Mouse (Mus musculus): ENCODE data around the gene Olfr1378. TPM values are rescaled to one million over a fixed set of nuclear protein-coding genes. Genes with fewer than 3 reads are reported as not detected.

Olfr1378 gene
- polyA plus RNA-seq, 1 experiment from 2014 or later, result not detected

DNA sequence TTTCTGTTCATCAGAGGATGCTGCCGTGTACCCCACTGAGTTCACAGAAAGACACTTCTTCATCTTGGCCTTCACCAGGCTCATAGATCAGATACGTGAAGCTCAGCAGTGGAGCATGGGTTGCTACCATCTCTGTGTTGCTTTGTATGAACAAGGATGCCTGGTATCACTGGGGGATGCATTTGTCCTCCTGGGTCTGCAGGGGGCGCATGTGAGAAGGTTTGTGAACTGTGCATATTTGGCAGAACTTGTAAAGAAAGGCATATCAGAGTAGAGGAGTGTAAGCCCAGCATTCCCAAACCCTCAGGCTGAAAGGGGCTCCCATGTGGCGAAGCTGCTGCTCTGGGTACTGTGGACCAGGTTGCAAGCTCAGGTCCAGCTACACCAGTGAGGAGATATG lies 10.9 kb downstream of the Olfr1378 start:
- H3K27me3 ChIP-seq, result no peaks in the 10 kb centered on the region
- no peak for ATAC-seq (ENCODE audit: low FRiP score, low read depth)
- H3K4me2 ChIP-seq, result no peak overlapping the region
- 81% methylated on average over 4 of the region's 4 CpGs for whole genome bisulfite sequencing
- H3K4me1 ChIP-seq (replicated peaks), result no peaks in the 10 kb centered on the region
- H3K4me3 ChIP-seq, result no peak overlapping the region
- no peaks in the 10 kb centered on the region for H3K9me3 ChIP-seq
- no peak overlapping the region for H3K27ac ChIP-seq (replicated peaks)
- H3K9ac ChIP-seq, result no peak overlapping the region
- H3K36me3 ChIP-seq, result no peaks in the 10 kb centered on the region

DNA sequence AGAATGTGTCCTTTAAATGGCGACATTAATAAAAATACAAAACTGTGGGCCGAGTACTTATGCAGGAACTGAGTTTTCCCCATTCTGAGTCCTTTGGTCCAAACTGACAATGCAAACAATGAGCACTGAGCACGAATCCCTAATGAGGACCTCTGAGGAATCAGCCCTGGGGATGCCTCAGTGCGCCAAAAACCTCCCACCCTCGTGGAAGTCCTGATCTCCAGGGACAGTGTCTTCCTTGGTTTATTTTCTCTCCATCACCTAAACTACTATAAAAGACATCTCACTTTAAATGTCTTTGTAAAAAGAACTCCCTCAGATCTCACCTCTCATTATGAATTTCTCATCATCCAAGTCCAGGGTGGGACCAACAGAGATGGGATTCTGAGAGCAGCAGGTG lies 15.3 kb downstream of the Olfr1378 start, which contains the start of gene Olfr1377:
TSS of gene Olfr1377 (plus strand) at position 301 of the 400 bp plus-strand sequence.
- ATAC-seq (ENCODE audit: low FRiP score, low read depth), result no peak
- 61% methylated on average over 5 of the region's 5 CpGs for WGBS

DNA sequence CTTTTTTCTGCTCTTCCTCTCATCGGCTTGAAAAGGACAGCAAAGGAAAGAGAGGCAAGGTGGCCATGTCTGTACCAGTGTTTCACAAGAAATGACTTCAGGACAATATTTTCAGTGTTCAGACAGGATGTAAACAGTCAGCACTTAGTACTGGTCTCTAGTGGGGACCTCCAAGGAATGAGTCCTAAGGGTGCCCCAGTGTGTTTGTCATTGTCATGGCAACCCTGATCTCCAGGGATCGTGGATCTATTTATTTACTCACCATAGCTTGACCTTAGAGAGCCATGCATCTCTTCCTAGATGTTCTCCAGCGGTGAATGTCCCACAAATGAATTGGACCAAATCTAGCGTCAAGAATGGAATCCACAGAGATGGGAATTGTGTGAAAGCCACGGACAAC lies 37.0 kb downstream of the Olfr1378 start, which contains the start of gene Olfr51:
TSS of gene Olfr51 (plus strand) at position 301 of the 400 bp plus-strand sequence.
- H3K27me3 ChIP-seq, result no peaks in the 10 kb centered on the region
- no peak within 1 kb of the TSS for H3K4me2 ChIP-seq
- H3K36me3 ChIP-seq, result no peaks in the 10 kb centered on the region
- H3K9ac ChIP-seq, result no peak within 1 kb of the TSS
- ATAC-seq (ENCODE audit: low FRiP score, low read depth), result no peak
- H3K9me3 ChIP-seq, result no peaks in the 10 kb centered on the region
- H3K4me1 ChIP-seq (replicated peaks), result no peaks in the 10 kb centered on the region
- no peak within 1 kb of the TSS for H3K4me3 ChIP-seq
- no peak within 1 kb of the TSS for H3K27ac ChIP-seq (replicated peaks)
- 82% methylated on average over 5 of the region's 5 CpGs for WGBS

More for the DNA sequence above, 15.3 kb downstream of the Olfr1378 start, which contains the start of gene Olfr1377:
- Histone ChIP-seq H3K27me3 (no peaks in the 10 kb centered on the region), H3K4me2 (no peak within 1 kb of the TSS), H3K9me3 (no peaks in the 10 kb centered on the region), H3K4me3 (no peak within 1 kb of the TSS), H3K4me1 (replicated peaks) (no peaks in the 10 kb centered on the region), H3K36me3 (no peaks in the 10 kb centered on the region), H3K9ac (no peak within 1 kb of the TSS), H3K27ac (replicated peaks) (no peak within 1 kb of the TSS)

DNA sequence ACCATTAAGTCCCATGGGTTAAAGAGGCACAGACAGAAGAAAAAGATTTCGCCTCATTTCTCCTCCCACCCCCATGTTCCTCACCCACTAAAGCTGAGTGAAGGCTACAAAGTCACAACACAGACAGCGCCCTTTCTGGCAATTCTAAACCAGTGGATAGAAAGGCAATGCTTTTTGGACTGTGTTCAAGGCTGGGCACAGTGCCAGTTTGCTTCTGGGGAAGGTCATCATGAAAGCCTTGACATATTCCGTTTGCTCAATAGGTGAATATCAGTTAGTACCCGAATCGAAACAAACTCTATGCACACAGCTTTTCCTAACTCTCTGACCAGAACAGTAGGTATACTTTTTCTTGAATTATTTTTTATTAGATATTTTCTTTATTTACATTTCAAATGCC lies 45.5 kb downstream of the Olfr1378 start:
- ATAC-seq (ENCODE audit: low FRiP score, low read depth), result no peak
- 56% methylated on average over 5 of the region's 5 CpGs for WGBS
- no peak overlapping the region for H3K4me3 ChIP-seq

DNA sequence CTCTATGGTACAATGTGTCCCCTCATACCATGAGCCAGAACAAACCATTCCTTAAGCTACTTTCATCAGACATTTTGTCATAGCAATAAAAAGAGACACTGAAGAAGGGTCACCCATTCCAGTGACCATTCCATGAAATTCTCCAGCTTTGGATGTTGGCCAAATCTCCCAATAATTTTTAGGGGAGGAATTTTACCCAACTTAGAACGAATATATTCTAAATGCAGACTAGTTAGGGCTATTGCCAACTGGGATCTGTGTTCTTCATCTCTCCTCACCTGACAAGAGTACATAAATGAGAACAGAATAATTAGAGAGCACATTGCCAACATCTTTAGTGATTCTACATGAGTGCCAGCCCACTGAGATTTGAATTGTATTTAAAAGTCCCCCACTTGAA lies 47.6 kb downstream of the Olfr1378 start, which contains the start of gene Olfr54:
TSS of gene Olfr54 (plus strand) at position 301 of the 400 bp plus-strand sequence.
- no peaks in the 10 kb centered on the region for H3K27me3 ChIP-seq
- H3K9ac ChIP-seq, result no peak within 1 kb of the TSS
- H3K4me3 ChIP-seq, result no peak within 1 kb of the TSS
- no peaks in the 10 kb centered on the region for H3K36me3 ChIP-seq
- no peak within 1 kb of the TSS for H3K4me2 ChIP-seq
- 62% methylated on average over 1 of the region's 1 CpGs for WGBS
- ATAC-seq (ENCODE audit: low FRiP score, low read depth), result no peak
- H3K4me1 ChIP-seq (replicated peaks), result no peaks in the 10 kb centered on the region
- no peak within 1 kb of the TSS for H3K27ac ChIP-seq (replicated peaks)
- H3K9me3 ChIP-seq, result no peaks in the 10 kb centered on the region

More for the DNA sequence above, 45.5 kb downstream of the Olfr1378 start:
- Histone ChIP-seq H3K27me3 (no peaks in the 10 kb centered on the region), H3K9ac (no peak overlapping the region), H3K27ac (replicated peaks) (no peak overlapping the region), H3K9me3 (no peaks in the 10 kb centered on the region), H3K4me2 (no peak overlapping the region), H3K4me1 (replicated peaks) (no peaks in the 10 kb centered on the region), H3K36me3 (no peaks in the 10 kb centered on the region)

DNA sequence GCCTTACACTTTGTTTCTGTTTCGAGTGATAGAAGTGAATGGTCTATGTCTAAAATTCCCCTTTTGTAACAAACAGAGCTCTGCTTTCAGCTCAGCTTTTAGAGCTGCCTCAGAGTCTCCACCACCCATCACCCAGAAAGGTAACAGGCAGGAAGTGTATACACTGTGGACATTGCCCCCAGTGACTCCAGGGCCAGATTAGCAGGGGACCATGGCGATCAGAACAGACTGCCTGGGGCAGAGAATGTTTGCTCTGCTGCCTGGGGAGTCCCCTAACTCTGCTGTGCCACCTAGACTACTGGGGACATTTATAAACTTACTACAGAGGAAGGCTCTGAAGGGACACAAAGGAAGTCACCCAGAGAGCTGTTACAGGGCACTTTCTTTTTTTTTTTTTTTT lies 50.0 kb downstream of the Olfr1378 start:
- no peak for ATAC-seq (ENCODE audit: low FRiP score, low read depth)
- Histone ChIP-seq H3K27me3 (no peaks in the 10 kb centered on the region), H3K36me3 (no peaks in the 10 kb centered on the region), H3K9me3 (no peaks in the 10 kb centered on the region), H3K4me1 (replicated peaks) (no peaks in the 10 kb centered on the region), H3K27ac (replicated peaks) (no peak overlapping the region), H3K4me3 (no peak overlapping the region), H3K9ac (no peak overlapping the region), H3K4me2 (no peak overlapping the region)
- 47% methylated on average over 2 of the region's 2 CpGs for WGBS

Other genes starting within 250 kb of the Olfr1378 start
- 52.6 and 54.8 TPM in 2 replicates for gene Zfp354c, start 138.8 kb upstream of the Olfr1378 start, polyA plus RNA-seq (2015; fragmentation: Nextera tagmentation; extraction: Ambion mirVana)
- 1.2 and 2.0 TPM in 2 replicates for gene Zfp879, start 125.0 kb upstream of the Olfr1378 start, polyA plus RNA-seq (2015; fragmentation: Nextera tagmentation; extraction: Ambion mirVana)
- gene Grm6, start 115.8 kb upstream of the Olfr1378 start, polyA plus RNA-seq (2015; fragmentation: Nextera tagmentation; extraction: Ambion mirVana), result not detected in 2 replicates
- gene Zfp454, start 78.9 kb upstream of the Olfr1378 start, polyA plus RNA-seq (2015; fragmentation: Nextera tagmentation; extraction: Ambion mirVana), result 9.5 and 11.3 TPM in 2 replicates
- gene Zfp2, start 50.4 kb upstream of the Olfr1378 start, polyA plus RNA-seq (2015; fragmentation: Nextera tagmentation; extraction: Ambion mirVana), result 41.5 and 46.0 TPM in 2 replicates
- 3.5 and 4.3 TPM in 2 replicates for gene Zfp354b, start 34.9 kb upstream of the Olfr1378 start, polyA plus RNA-seq (2015; fragmentation: Nextera tagmentation; extraction: Ambion mirVana)
- not detected in 2 replicates for gene 4933414I15Rik, start 22.8 kb upstream of the Olfr1378 start, polyA plus RNA-seq (2015; fragmentation: Nextera tagmentation; extraction: Ambion mirVana)
- not detected in 2 replicates for gene Prop1, start 12.8 kb upstream of the Olfr1378 start, polyA plus RNA-seq (2015; fragmentation: Nextera tagmentation; extraction: Ambion mirVana)
- gene Olfr1377, start 15.4 kb downstream of the Olfr1378 start, polyA plus RNA-seq (2015; fragmentation: Nextera tagmentation; extraction: Ambion mirVana), result not detected in 2 replicates
- not detected in 2 replicates for gene Olfr51, start 37.1 kb downstream of the Olfr1378 start, polyA plus RNA-seq (2015; fragmentation: Nextera tagmentation; extraction: Ambion mirVana)
- not detected in 2 replicates for gene Olfr54, start 47.7 kb downstream of the Olfr1378 start, polyA plus RNA-seq (2015; fragmentation: Nextera tagmentation; extraction: Ambion mirVana)
- not detected in 2 replicates for gene Olfr1375, start 81.6 kb downstream of the Olfr1378 start, polyA plus RNA-seq (2015; fragmentation: Nextera tagmentation; extraction: Ambion mirVana)
- gene Zfp354a, start 92.7 kb downstream of the Olfr1378 start, polyA plus RNA-seq (2015; fragmentation: Nextera tagmentation; extraction: Ambion mirVana), result 11.5 and 11.9 TPM in 2 replicates